Mouse (Mus musculus) embryonic facial prominence, embryonic 11.5 days (tissue): ENCODE measurements around the gene Akap17b. TPM values are rescaled to one million over a fixed set of nuclear protein-coding genes. Genes with fewer than 3 reads are reported as not detected.
"Not testable (repeated sequence)": the region's sequence is repeated elsewhere in the genome, so short reads cannot be mapped to it uniquely, and the experiment has no call there.

Experiments
- ATAC-seq: fragments of 200-750 bp; cut with Nextera tagmentation; replicated peaks from 2 replicates; pipeline ENCODE4 v1.8.0; 2017; ENCODE audit warnings: low read depth; ENCODE audit not compliant: insufficient number of reproducible peaks, low FRiP score, low TSS enrichment
- DNase-seq: peaks from one replicate; pipeline ENCODE4 v3.0.0-alpha.2; 2015; ENCODE audit warnings: low spot score
- H3K27ac ChIP-seq: fragments of 300-500 bp; sonication (generic); replicated peaks from 2 replicates; pipeline ENCODE4 v1.5.1; 2014; ENCODE audit warnings: mild to moderate bottlenecking, low read depth, low read length, control low read depth
- H3K27me3 ChIP-seq: fragments of 300-500 bp; sonication (generic); 2 replicates; pipeline ENCODE4 v1.6.1; 2014; ENCODE audit warnings: mild to moderate bottlenecking, low read length, moderate library complexity, mixed read lengths; ENCODE audit not compliant: control insufficient read depth, insufficient read depth
- H3K36me3 ChIP-seq: fragments of 300-500 bp; sonication (generic); replicated peaks from 2 replicates; pipeline ENCODE4 v1.6.1; 2014; ENCODE audit warnings: low read depth, mild to moderate bottlenecking, low read length, moderate library complexity, mixed read lengths; ENCODE audit not compliant: control insufficient read depth, insufficient read depth
- H3K4me1 ChIP-seq: fragments of 300-500 bp; sonication (generic); 2 replicates; pipeline ENCODE4 v1.6.1; 2014; ENCODE audit warnings: low read length, mixed read lengths; ENCODE audit not compliant: control insufficient read depth, insufficient read depth
- H3K4me2 ChIP-seq: fragments of 300-500 bp; sonication (generic); 2 replicates; pipeline ENCODE4 v1.6.1; 2014; ENCODE audit warnings: low read depth, mild to moderate bottlenecking, control low read depth, low read length, moderate library complexity
- H3K4me3 ChIP-seq: fragments of 300-500 bp; sonication (generic); 2 replicates; pipeline ENCODE4 v1.5.1; 2014; ENCODE audit warnings: low read depth, low read length, control low read depth
- H3K9ac ChIP-seq: fragments of 300-500 bp; sonication (generic); replicated peaks from 2 replicates; pipeline ENCODE4 v1.6.1; 2014; ENCODE audit warnings: mild to moderate bottlenecking, control low read depth, low read length
- H3K9me3 ChIP-seq: fragments of 300-500 bp; sonication (generic); replicated peaks from 2 replicates; pipeline ENCODE4 v1.6.1; 2016; ENCODE audit warnings: mild to moderate bottlenecking, low read length, inconsistent platforms, mixed read lengths; ENCODE audit not compliant: control insufficient read depth
- WGBS: fragments of 180-500 bp; shearing (Covaris S2); extraction: QIAGEN DNeasy Blood & Tissue Kit; methylation state at CpG from one replicate; pipeline ENCODE4 v1.1.7; 2014; 5-methylcytosine and 5-hydroxymethylcytosine counted together
- polyA plus RNA-seq: library from polyadenylated mRNA; unstranded; fragments of >200 nt; fragmentation: Nextera tagmentation; extraction: Ambion mirVana; gene quantifications from 2 replicates; pipeline ENCODE4 v1.2.1, GENCODE M21; 2014

Akap17b gene
- polyA plus RNA-seq, 1 experiment from 2014 or later = 2.5 TPM

GRCm38 (mm10) chrX:36596483-36597120 lies 48.6 kb downstream of the Akap17b start:
- not testable (repeated sequence) for H3K36me3 ChIP-seq, H3K4me2 ChIP-seq, H3K27me3 ChIP-seq, H3K27ac ChIP-seq, H3K9ac ChIP-seq, ATAC-seq, H3K9me3 ChIP-seq, H3K4me3 ChIP-seq, H3K4me1 ChIP-seq
- DNase-seq = peak; percentile 4
- WGBS = 56% methylated on average over 3 of the region's 5 CpGs

GRCm38 (mm10) chrX:36595247-36595646 lies 49.9 kb downstream of the Akap17b start:
- DNase-seq = no peak
- no peak for ATAC-seq
- H3K4me1 ChIP-seq = no peaks in the 10 kb centered on the region
- H3K36me3 ChIP-seq = no peaks in the 10 kb centered on the region
- no peaks in the 10 kb centered on the region for H3K27me3 ChIP-seq
- H3K4me3 ChIP-seq = no peak overlapping the region
- 86% methylated on average over 3 of the region's 3 CpGs for WGBS
- no peak overlapping the region for H3K9ac ChIP-seq
- no peaks in the 10 kb centered on the region for H3K9me3 ChIP-seq
- no peak overlapping the region for H3K27ac ChIP-seq
- no peak overlapping the region for H3K4me2 ChIP-seq

- no peaks in the 10 kb centered on the region for H3K27me3 ChIP-seq
- ATAC-seq (no peak), DNase-seq (no peak)
- H3K27ac ChIP-seq = no peak overlapping the region
- H3K36me3 ChIP-seq = no peaks in the 10 kb centered on the region
- H3K4me2 ChIP-seq = no peak overlapping the region
- 79% methylated on average over 4 of the region's 4 CpGs for WGBS
- no peak overlapping the region for H3K4me3 ChIP-seq
- no peaks in the 10 kb centered on the region for H3K9me3 ChIP-seq
- H3K4me1 ChIP-seq = no peaks in the 10 kb centered on the region
- no peak overlapping the region for H3K9ac ChIP-seq
Observed at GRCm38 (mm10) chrX:36591539-36591938, 53.7 kb downstream of the Akap17b start.

GRCm38 (mm10) chrX:36591120-36591519 lies 54.1 kb downstream of the Akap17b start:
- no peaks in the 10 kb centered on the region for H3K9me3 ChIP-seq
- DNase-seq = no peak
- H3K27ac ChIP-seq = no peak overlapping the region
- H3K27me3 ChIP-seq = no peaks in the 10 kb centered on the region
- H3K36me3 ChIP-seq = no peaks in the 10 kb centered on the region
- H3K4me1 ChIP-seq = no peaks in the 10 kb centered on the region
- H3K4me3 ChIP-seq = no peak overlapping the region
- 80% methylated on average over 1 of the region's 1 CpGs for WGBS
- no peak overlapping the region for H3K4me2 ChIP-seq
- ATAC-seq = no peak
- no peak overlapping the region for H3K9ac ChIP-seq

- Histone ChIP-seq H3K4me2 (no peak overlapping the region), H3K36me3 (no peaks in the 10 kb centered on the region), H3K9me3 (no peaks in the 10 kb centered on the region), H3K27me3 (no peaks in the 10 kb centered on the region), H3K4me1 (no peaks in the 10 kb centered on the region), H3K9ac (no peak overlapping the region), H3K4me3 (no peak overlapping the region), H3K27ac (no peak overlapping the region)
- DNase-seq = no peak
- WGBS = 89% methylated on average over 7 of the region's 7 CpGs
- ATAC-seq = no peak
Observed at GRCm38 (mm10) chrX:36590266-36590665, 54.9 kb downstream of the Akap17b start.

GRCm38 (mm10) chrX:36587304-36588209 lies 57.6 kb downstream of the Akap17b start:
- Histone ChIP-seq H3K9ac (no peak overlapping the region), H3K4me3 (no peak overlapping the region), H3K9me3 (no peaks in the 10 kb centered on the region), H3K27ac (no peak overlapping the region), H3K36me3 (no peaks in the 10 kb centered on the region), H3K4me2 (no peak overlapping the region), H3K4me1 (no peaks in the 10 kb centered on the region), H3K27me3 (no peaks in the 10 kb centered on the region)
- DNase-seq (peak; percentile 32), ATAC-seq (no peak)
- 67% methylated on average over 8 of the region's 8 CpGs for WGBS

- no peak for DNase-seq
- WGBS = 33% methylated on average over 1 of the region's 1 CpGs
Observed at GRCm38 (mm10) chrX:36586629-36587303, 58.4 kb downstream of the Akap17b start.

GRCm38 (mm10) chrX:36562079-36562478 lies 83.1 kb downstream of the Akap17b start:
- Histone ChIP-seq H3K27ac (no peak overlapping the region), H3K4me1 (no peaks in the 10 kb centered on the region), H3K36me3 (no peaks in the 10 kb centered on the region), H3K9me3 (no peaks in the 10 kb centered on the region), H3K27me3 (no peaks in the 10 kb centered on the region), H3K9ac (no peak overlapping the region), H3K4me2 (no peak overlapping the region), H3K4me3 (no peak overlapping the region)
- WGBS = 50% methylated on average over 3 of the region's 3 CpGs
- no peak for ATAC-seq
- no peak for DNase-seq

More at GRCm38 (mm10) chrX:36586629-36587303, 58.4 kb downstream of the Akap17b start:
- Histone ChIP-seq H3K9ac (no peak overlapping the region), H3K9me3 (no peaks in the 10 kb centered on the region), H3K36me3 (no peaks in the 10 kb centered on the region), H3K4me2 (no peak overlapping the region), H3K4me1 (no peaks in the 10 kb centered on the region), H3K27ac (no peak overlapping the region), H3K27me3 (no peaks in the 10 kb centered on the region), H3K4me3 (no peak overlapping the region)
- no peak for ATAC-seq
